Mouse (Mus musculus) E14TG2a.4 (cell line): ENCODE results near the gene Celf5.
"Not testable (repeated sequence)": the region's sequence is repeated elsewhere in the genome, so short reads cannot be mapped to it uniquely, and the experiment has no call there.

Experiments used
- CTCF ChIP-seq: conservative IDR thresholded peaks from 2 replicates; pipeline ENCODE4 v1.5.1; 2014; ENCODE audit warnings: low read length
- NANOG ChIP-seq: IDR thresholded peaks from 2 replicates; pipeline ENCODE4 v1.6.1; 2014; ENCODE audit warnings: borderline replicate concordance, low read length, mixed read lengths

DNA sequence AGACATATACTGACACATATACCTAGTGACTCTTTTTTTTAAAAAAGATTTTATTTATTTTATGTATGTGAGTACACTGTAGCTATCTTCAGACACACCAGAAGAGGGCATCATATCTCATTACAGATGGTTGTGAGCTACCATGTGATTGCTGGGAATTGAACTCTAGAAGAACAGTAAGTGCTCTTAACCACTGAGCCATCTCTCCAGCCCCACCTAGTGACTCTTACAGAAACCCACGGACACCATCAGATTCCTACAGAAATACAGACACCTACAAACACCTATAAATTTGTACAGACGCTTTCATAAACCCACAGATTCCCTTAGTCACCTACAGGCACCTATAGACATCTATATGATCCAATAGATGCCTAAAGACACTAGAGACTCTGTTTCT lies 37.0 kb downstream of the Celf5 start:
- not testable (repeated sequence) for TF ChIP-seq CTCF, NANOG
